Mouse (Mus musculus) WW6 (cell line): ENCODE results near the gene Cdc42bpg.

Experiments used
- DNase-seq: peaks from one replicate; pipeline ENCODE4 v3.0.0-alpha.2; 2013; ENCODE audit warnings: low read depth, low spot score

Gene Cdc42bpg

GRCm38 (mm10) chr19:6306137-6306551 is at the start of gene Cdc42bpg:
Gene Cdc42bpg (plus strand): TSS chr19:6306456.
- DNase-seq = peak; percentile 77

- DNase-seq = no peak
Observed at GRCm38 (mm10) chr19:6260428-6260827, 45.8 kb upstream of the Cdc42bpg start.

- DNase-seq = no peak
Observed at GRCm38 (mm10) chr19:6260946-6261345, 45.3 kb upstream of the Cdc42bpg start.

GRCm38 (mm10) chr19:6261379-6261778 is 44.9 kb upstream of the Cdc42bpg start:
- no peak for DNase-seq

GRCm38 (mm10) chr19:6262222-6262621 is 44.0 kb upstream of the Cdc42bpg start:
- peak; percentile 61 for DNase-seq

- DNase-seq = no peak
Observed at GRCm38 (mm10) chr19:6262839-6263433, 43.3 kb upstream of the Cdc42bpg start.

- no peak for DNase-seq
Observed at GRCm38 (mm10) chr19:6264200-6264599, 42.1 kb upstream of the Cdc42bpg start.

- DNase-seq = no peak
Observed at GRCm38 (mm10) chr19:6264945-6265344, 41.3 kb upstream of the Cdc42bpg start.

- no peak for DNase-seq
Observed at GRCm38 (mm10) chr19:6265727-6266182, 40.5 kb upstream of the Cdc42bpg start.

GRCm38 (mm10) chr19:6267306-6268169 is 38.7 kb upstream of the Cdc42bpg start:
- no peak for DNase-seq

GRCm38 (mm10) chr19:6268170-6268528 is 38.1 kb upstream of the Cdc42bpg start:
- DNase-seq = peak; percentile 80

- no peak for DNase-seq
Observed at GRCm38 (mm10) chr19:6268670-6269132, 37.6 kb upstream of the Cdc42bpg start.

- DNase-seq = no peak
Observed at GRCm38 (mm10) chr19:6269798-6270475, 36.3 kb upstream of the Cdc42bpg start.

GRCm38 (mm10) chr19:6270661-6271060 is 35.6 kb upstream of the Cdc42bpg start:
- DNase-seq = no peak

- no peak for DNase-seq
Observed at GRCm38 (mm10) chr19:6271206-6271605, 35.0 kb upstream of the Cdc42bpg start.

GRCm38 (mm10) chr19:6272053-6272452 is 34.2 kb upstream of the Cdc42bpg start:
- no peak for DNase-seq

- no peak for DNase-seq
Observed at GRCm38 (mm10) chr19:6272738-6273137, 33.5 kb upstream of the Cdc42bpg start.

- no peak for DNase-seq
Observed at GRCm38 (mm10) chr19:6273592-6273991, 32.7 kb upstream of the Cdc42bpg start.

- DNase-seq = no peak
Observed at GRCm38 (mm10) chr19:6273998-6274608, 32.2 kb upstream of the Cdc42bpg start.

GRCm38 (mm10) chr19:6275740-6276389 is 30.4 kb upstream of the Cdc42bpg start:
- DNase-seq = no peak
